Mouse (Mus musculus) forebrain, postnatal 0 days (tissue): ENCODE results near the gene Gm973. TPM values are rescaled to one million over a fixed set of nuclear protein-coding genes. Genes with fewer than 3 reads are reported as not detected.

ENCODE experiments used
- ATAC-seq: fragments of 200-750 bp; cut with Nextera tagmentation; 2 replicates; pipeline ENCODE4 v1.8.0; 2017; ENCODE audit warnings: mild to moderate bottlenecking, moderate library complexity
- DNase-seq: peaks from one replicate; pipeline ENCODE4 v3.0.0-alpha.2; 2015
- H3K27ac ChIP-seq: fragments of 300-500 bp; sonication (generic); 2 replicates; pipeline ENCODE4 v1.5.1; 2014; ENCODE audit warnings: low read depth, mild to moderate bottlenecking, antibody characterized with exemption, low read length, moderate library complexity, mixed read lengths
- H3K27me3 ChIP-seq: fragments of 300-500 bp; sonication (generic); 2 replicates; pipeline ENCODE4 v1.6.1; 2014; ENCODE audit warnings: mild to moderate bottlenecking, low read length, mixed read lengths; ENCODE audit not compliant: insufficient read depth
- H3K36me3 ChIP-seq: fragments of 300-500 bp; sonication (generic); 2 replicates; pipeline ENCODE4 v1.6.1; 2014; ENCODE audit warnings: mild to moderate bottlenecking, moderate library complexity; ENCODE audit not compliant: insufficient read depth
- H3K4me1 ChIP-seq: fragments of 300-500 bp; sonication (generic); 2 replicates; pipeline ENCODE4 v1.6.1; 2014; ENCODE audit warnings: antibody characterized with exemption; ENCODE audit not compliant: insufficient read depth
- H3K4me2 ChIP-seq: fragments of 300-500 bp; sonication (generic); 2 replicates; pipeline ENCODE4 v1.6.1; 2014; ENCODE audit warnings: low read depth, mild to moderate bottlenecking, moderate library complexity
- H3K4me3 ChIP-seq: fragments of 300-500 bp; sonication (generic); 2 replicates; pipeline ENCODE4 v1.5.1; 2014; ENCODE audit warnings: low read depth, low read length, mixed read lengths
- H3K9ac ChIP-seq: fragments of 300-500 bp; sonication (generic); 2 replicates; pipeline ENCODE4 v1.6.1; 2014; ENCODE audit warnings: mild to moderate bottlenecking
- H3K9me3 ChIP-seq: fragments of 300-500 bp; sonication (generic); 2 replicates; pipeline ENCODE4 v1.6.1; 2016; ENCODE audit warnings: low read length
- CTCF ChIP-seq: sonication (generic); IDR thresholded peaks from 2 replicates; pipeline ENCODE4 v1.5.1; 2016; ENCODE audit warnings: antibody characterized with exemption, control low read depth, low read depth
- WGBS: fragments of 180-500 bp; shearing (Covaris S2); extraction: QIAGEN DNeasy Blood & Tissue Kit; methylation state at CpG from one replicate; pipeline ENCODE4 v1.1.7; 2014; 5-methylcytosine and 5-hydroxymethylcytosine counted together
- polyA plus RNA-seq: library from polyadenylated mRNA; unstranded; fragments of >200 nt; fragmentation: Nextera tagmentation; extraction: Ambion mirVana; gene quantifications from 2 replicates; pipeline ENCODE4 v1.2.1, GENCODE M21; 2015
- total RNA-seq: library from RNA; depleted of rRNA; stranded (reverse); fragments of >200 nt; gene quantifications from 2 replicates; pipeline ENCODE4 v1.2.3, GENCODE M21; 2014

Gene Gm973
- total and polyA plus RNA-seq, 2 experiments from 2014 or later: 5.4 to 13.8 TPM

DNA sequence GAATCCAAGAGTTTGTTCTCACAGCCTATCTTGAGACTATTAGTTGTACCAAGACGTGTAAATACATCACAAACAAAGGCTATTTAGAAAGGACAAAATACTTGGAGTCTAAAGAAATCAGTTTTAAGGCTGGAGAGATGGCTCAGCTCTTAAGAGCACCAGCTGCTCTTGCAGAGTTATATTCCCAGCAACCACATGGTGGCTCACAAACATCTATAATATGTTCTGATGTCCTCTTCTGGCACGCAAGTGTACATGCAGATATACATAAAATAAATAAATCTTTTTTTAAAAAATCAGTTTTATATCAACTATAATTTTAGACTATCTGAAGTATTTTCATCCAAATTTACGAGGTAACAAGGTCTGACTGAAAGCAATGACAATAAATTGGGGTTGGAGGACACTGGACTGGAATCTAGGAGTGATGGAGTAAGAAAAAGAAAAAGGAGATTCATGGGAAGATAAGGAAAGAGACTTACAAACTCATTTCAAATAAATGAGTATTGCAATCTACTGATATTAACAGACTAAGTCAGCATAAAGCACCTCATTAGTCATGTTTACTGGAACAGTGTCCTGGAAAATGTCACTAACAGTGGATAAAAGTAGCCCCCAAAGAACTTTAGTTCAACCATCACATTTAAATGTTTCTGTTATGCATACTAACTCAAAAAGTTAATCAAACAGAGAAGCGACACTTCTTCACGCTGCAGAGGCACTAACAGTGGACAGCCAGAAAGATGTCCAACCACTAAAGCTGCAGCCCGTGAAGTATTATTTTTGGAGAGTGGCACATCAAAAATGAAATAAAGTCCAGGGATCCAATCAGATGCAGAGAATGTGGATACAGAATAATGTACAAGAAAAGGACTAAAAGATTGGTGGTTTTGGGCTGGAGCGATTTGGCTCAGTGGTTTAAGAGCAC lies 140.4 kb downstream of the Gm973 start:
- no peaks in the 10 kb centered on the region for H3K4me1 ChIP-seq
- peaks cover 4% of the 10 kb centered on the region; the same call in 1 of the 2 replicates for H3K36me3 ChIP-seq
- no peak overlapping the region for H3K27ac ChIP-seq
- no peak overlapping the region for H3K9ac ChIP-seq
- H3K4me3 ChIP-seq: no peak overlapping the region
- H3K4me2 ChIP-seq: no peak overlapping the region
- no peak for DNase-seq
- ATAC-seq: no peak
- no peaks in the 10 kb centered on the region for H3K27me3 ChIP-seq
- H3K9me3 ChIP-seq: no peaks in the 10 kb centered on the region
- WGBS: 89% methylated on average over 7 of the region's 7 CpGs
- 0 out of 2 replicates have a peak, but pooled peaks have one; percentile 31 for TF ChIP-seq CTCF

DNA sequence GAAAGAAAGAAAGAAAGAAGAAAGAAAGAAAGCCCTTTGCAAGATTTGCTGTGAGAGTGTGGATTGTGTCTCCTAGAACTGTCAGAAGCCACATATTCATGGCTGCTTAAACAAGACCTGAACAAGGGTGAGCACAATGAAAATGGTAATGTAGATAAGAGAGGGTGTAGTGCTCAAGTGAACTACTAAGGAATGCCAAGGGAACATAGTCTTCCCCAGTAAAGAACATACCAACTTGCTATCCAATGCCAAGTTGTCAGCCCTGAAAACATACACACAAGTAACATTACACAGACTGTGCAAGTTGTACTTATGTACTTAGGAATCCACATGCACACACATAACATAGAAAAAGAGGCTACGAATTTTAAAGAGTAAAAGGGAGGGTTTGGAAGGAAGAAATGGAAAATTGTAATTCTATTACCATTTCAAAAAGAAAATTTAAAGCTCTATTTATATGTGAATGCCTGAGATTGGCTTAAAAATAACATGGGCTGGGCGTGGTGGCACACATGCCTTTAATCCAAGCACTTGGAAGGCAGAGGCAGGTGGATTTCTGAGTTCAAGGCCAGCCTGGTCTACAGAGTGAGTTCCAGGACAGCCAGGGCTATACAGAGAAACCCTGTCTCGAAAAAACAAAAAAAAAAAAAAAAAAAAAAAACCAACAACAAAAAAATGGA lies 147.5 kb downstream of the Gm973 start:
- no peak for TF ChIP-seq CTCF
- no peaks in the 10 kb centered on the region for H3K27me3 ChIP-seq
- 92% methylated on average over 3 of the region's 3 CpGs for WGBS

DNA sequence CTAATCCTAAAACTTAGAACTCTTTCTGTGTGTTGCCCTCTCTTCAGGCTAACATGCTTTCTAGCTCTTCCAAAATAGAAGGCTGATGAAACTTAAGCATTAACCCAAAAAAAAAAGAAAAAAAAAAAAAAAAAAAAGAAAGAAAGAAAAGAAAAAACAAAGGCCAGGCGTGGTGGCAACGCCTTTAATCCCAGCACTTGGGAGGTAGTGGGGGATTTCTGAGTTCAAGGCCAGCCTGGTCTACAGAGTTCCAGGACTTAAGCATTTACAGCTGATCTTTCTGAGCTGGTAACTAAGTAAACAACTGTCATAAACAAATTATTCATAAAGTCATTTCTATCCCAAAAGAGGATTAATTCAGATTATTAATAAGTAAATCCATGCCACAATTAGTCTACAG lies 152.8 kb downstream of the Gm973 start:
- Histone ChIP-seq H3K27me3 (no peaks in the 10 kb centered on the region), H3K4me2 (no peak overlapping the region), H3K4me1 (peaks cover 5% of the 10 kb centered on the region; the same call in 1 of the 2 replicates), H3K9ac (no peak overlapping the region), H3K4me3 (no peak overlapping the region), H3K36me3 (no peaks in the 10 kb centered on the region), H3K9me3 (no peaks in the 10 kb centered on the region), H3K27ac (no peak overlapping the region)
- TF ChIP-seq CTCF: no peak
- 82% methylated on average over 2 of the region's 2 CpGs for WGBS
- ATAC-seq (no peak), DNase-seq (no peak)

More for the DNA sequence above, 147.5 kb downstream of the Gm973 start:
- Histone ChIP-seq H3K27ac (no peak overlapping the region), H3K4me3 (no peak overlapping the region), H3K4me2 (no peak overlapping the region), H3K9me3 (no peaks in the 10 kb centered on the region), H3K9ac (no peak overlapping the region), H3K4me1 (no peaks in the 10 kb centered on the region), H3K36me3 (no peaks in the 10 kb centered on the region)
- ATAC-seq (no peak), DNase-seq (no peak)

DNA sequence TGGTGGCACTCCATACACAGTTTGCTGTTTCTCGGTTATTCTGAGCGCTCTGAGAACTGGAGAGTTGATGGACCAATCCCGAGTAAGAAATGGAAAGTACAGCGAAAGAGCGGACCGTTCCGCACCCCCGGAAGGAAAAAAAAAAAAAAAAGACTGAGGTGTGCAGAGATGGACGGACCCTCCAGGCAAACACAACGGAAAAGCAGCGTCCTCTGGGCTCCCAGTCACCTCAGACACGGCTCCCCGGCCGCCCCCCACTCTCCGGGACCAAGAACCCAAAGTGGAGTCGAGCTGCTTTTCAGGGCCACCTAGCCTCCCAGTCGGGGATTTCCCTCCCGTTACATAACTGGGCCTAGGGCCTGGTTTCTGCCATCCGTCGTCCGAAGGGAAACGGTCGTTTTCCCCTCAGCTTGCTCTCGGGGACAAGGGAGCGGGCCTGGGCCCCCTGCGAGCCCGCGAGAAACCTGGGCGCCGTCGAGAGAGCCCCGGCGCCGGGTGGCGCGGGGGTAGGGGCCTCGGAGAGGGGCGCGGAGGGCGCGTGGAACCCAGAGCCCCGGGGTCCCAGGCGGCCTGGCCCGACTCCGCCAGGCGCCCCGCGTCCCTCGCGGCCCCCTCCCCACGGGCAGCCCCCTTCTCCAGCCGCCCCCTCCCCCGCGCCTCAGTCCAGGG lies 154.0 kb downstream of the Gm973 start:
- Histone ChIP-seq H3K4me1 (peaks cover 5% of the 10 kb centered on the region; the same call in 1 of the 2 replicates), H3K27me3 (no peaks in the 10 kb centered on the region), H3K4me3 (peak overlapping the region; percentile 99), H3K9me3 (no peaks in the 10 kb centered on the region), H3K27ac (peak overlapping the region; percentile 93), H3K36me3 (no peaks in the 10 kb centered on the region), H3K9ac (peak overlapping the region; percentile 93), H3K4me2 (peak overlapping the region; percentile 83)
- 2% methylated on average over 50 of the region's 54 CpGs for WGBS
- ATAC-seq (peak; percentile 76), DNase-seq (peak; percentile 20)
- no peak for TF ChIP-seq CTCF

DNA sequence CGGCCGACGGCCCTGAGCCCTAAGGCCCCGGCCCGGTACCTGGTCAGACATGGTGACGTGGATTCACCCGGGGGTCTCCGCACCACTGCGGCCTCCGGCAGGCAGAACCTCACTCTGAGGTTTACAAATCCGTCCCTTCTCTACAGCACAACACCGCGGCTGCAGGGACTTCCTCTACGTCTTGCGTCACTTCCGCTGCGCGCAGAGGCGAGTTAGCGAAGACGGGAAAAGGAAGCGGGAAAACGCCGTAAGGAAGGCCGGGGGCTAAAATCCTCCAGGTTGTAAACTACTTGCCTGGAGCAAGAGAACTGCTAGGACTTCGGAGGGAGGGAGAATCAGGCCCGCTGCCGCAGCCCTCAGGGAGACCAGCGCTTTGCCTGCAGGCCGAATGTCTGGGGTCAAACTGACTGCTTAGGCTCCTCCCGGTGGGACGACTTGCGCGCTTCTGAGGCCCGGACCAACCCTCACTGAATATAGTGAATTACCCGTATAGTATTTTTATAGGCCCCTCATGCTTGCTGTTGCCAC lies 154.6 kb downstream of the Gm973 start, which contains the start of gene Sumo1:
TSS of gene Sumo1 (minus strand) at position 194 of the 528 bp plus-strand sequence.
- ATAC-seq: peak; percentile 98
- Histone ChIP-seq H3K27me3 (no peaks in the 10 kb centered on the region), H3K27ac (peak within 1 kb of the TSS; percentile 93), H3K36me3 (no peaks in the 10 kb centered on the region), H3K4me2 (peak within 1 kb of the TSS; percentile 83), H3K9ac (peak within 1 kb of the TSS; percentile 93), H3K4me1 (peaks cover 5% of the 10 kb centered on the region; the same call in 1 of the 2 replicates), H3K4me3 (peak within 1 kb of the TSS; percentile 99), H3K9me3 (no peaks in the 10 kb centered on the region)
- WGBS: 5% methylated on average over 36 of the region's 36 CpGs
- peak; percentile 94 for DNase-seq
- no peak for TF ChIP-seq CTCF

DNA sequence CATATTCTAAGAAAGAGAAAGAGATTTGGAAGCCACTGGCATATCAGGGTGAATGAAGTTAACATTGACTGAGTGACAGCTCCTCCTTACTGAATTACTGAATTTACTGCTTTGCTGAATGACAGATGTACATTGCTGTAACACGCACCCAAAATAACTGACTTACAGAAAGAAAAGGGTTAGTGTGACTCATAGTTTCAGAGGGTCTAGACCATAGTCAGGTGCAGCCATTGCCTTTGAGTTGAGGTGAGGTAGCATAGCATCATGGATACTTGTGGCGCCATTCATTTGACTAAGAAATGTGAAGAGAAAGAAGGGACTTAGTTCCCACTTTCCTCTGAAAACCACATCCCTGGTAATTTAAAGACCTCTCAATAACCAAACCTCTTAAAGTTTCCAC lies 157.6 kb downstream of the Gm973 start:
- DNase-seq: no peak
- no peak overlapping the region for H3K4me2 ChIP-seq
- no peaks in the 10 kb centered on the region for H3K36me3 ChIP-seq
- no peak overlapping the region for H3K27ac ChIP-seq
- H3K27me3 ChIP-seq: no peaks in the 10 kb centered on the region
- no peaks in the 10 kb centered on the region for H3K9me3 ChIP-seq
- H3K4me3 ChIP-seq: no peak overlapping the region
- H3K9ac ChIP-seq: no peak overlapping the region
- H3K4me1 ChIP-seq: peaks cover 5% of the 10 kb centered on the region; the same call in 1 of the 2 replicates
- ATAC-seq: no peak
- no peak for TF ChIP-seq CTCF
- WGBS: 92% methylated on average over 2 of the region's 2 CpGs
